Mouse (Mus musculus) common myeloid progenitor, adult 5-6 weeks (primary cell): ENCODE data around the gene Ethe1. TPM values are rescaled to one million over a fixed set of nuclear protein-coding genes. Genes with fewer than 3 reads are reported as not detected.
"Not testable (repeated sequence)": the region's sequence is repeated elsewhere in the genome, so short reads cannot be mapped to it uniquely, and the experiment has no call there.

Experiments
- ATAC-seq: replicated peaks from 2 replicates; pipeline ENCODE4 v1.8.0; 2016; ENCODE audit warnings: low read depth, mild to moderate bottlenecking, moderate TSS enrichment, inconsistent platforms; ENCODE audit not compliant: poor library complexity, severe bottlenecking
- total RNA-seq: library from RNA; stranded (forward); fragments of 200-1000, 187-1606 nt; gene quantifications from 2 replicates; pipeline ENCODE4 v1.2.3, GENCODE M21; 2017

Gene Ethe1
- total RNA-seq, 1 experiment from 2014 or later: 13.2 TPM

GRCm38 (mm10) chr7:24610144-24610878 lies 23.0 kb downstream of the Ethe1 start, which contains the start of gene Phldb3:
Phldb3 (plus strand) TSS chr7:24610763.
- peak; percentile 13 for ATAC-seq

- peak; percentile 75 for ATAC-seq
These were observed 23.6 kb downstream of the Ethe1 start for GRCm38 (mm10) chr7:24610879-24611494.

GRCm38 (mm10) chr7:24611709-24612108 lies 24.4 kb downstream of the Ethe1 start:
- no peak for ATAC-seq

- no peak for ATAC-seq
These were observed 25.1 kb downstream of the Ethe1 start for GRCm38 (mm10) chr7:24612308-24612910.

GRCm38 (mm10) chr7:24614816-24615215 lies 27.5 kb downstream of the Ethe1 start:
- ATAC-seq: no peak

GRCm38 (mm10) chr7:24617763-24618162 lies 30.4 kb downstream of the Ethe1 start:
- peak; percentile 91 for ATAC-seq

GRCm38 (mm10) chr7:24618374-24618773 lies 31.0 kb downstream of the Ethe1 start:
- ATAC-seq: not testable (repeated sequence)

- ATAC-seq: no peak
These were observed 32.5 kb downstream of the Ethe1 start for GRCm38 (mm10) chr7:24619671-24620397.

GRCm38 (mm10) chr7:24621193-24621592 lies 33.9 kb downstream of the Ethe1 start:
- ATAC-seq: no peak

- ATAC-seq: no peak
These were observed 35.6 kb downstream of the Ethe1 start for GRCm38 (mm10) chr7:24622967-24623366.

- peak; percentile 96 for ATAC-seq
These were observed 41.6 kb downstream of the Ethe1 start for GRCm38 (mm10) chr7:24628685-24629610.

GRCm38 (mm10) chr7:24629672-24630071 lies 42.3 kb downstream of the Ethe1 start:
- no peak for ATAC-seq

GRCm38 (mm10) chr7:24630116-24630880 lies 43.0 kb downstream of the Ethe1 start:
- ATAC-seq: no peak

GRCm38 (mm10) chr7:24636264-24636663 lies 48.9 kb downstream of the Ethe1 start, which contains the start of gene Lypd3:
Lypd3 (plus strand) TSS chr7:24636550.
- ATAC-seq: no peak

GRCm38 (mm10) chr7:24637046-24637445 lies 49.7 kb downstream of the Ethe1 start:
- ATAC-seq: no peak

- peak; percentile 50 for ATAC-seq
These were observed 50.9 kb downstream of the Ethe1 start for GRCm38 (mm10) chr7:24638026-24638856.

- no peak for ATAC-seq
These were observed 53.1 kb downstream of the Ethe1 start for GRCm38 (mm10) chr7:24640450-24640849.

- ATAC-seq: peak; percentile 67
These were observed 55.1 kb downstream of the Ethe1 start for GRCm38 (mm10) chr7:24642491-24642890.
